In the genomic region with DNA sequence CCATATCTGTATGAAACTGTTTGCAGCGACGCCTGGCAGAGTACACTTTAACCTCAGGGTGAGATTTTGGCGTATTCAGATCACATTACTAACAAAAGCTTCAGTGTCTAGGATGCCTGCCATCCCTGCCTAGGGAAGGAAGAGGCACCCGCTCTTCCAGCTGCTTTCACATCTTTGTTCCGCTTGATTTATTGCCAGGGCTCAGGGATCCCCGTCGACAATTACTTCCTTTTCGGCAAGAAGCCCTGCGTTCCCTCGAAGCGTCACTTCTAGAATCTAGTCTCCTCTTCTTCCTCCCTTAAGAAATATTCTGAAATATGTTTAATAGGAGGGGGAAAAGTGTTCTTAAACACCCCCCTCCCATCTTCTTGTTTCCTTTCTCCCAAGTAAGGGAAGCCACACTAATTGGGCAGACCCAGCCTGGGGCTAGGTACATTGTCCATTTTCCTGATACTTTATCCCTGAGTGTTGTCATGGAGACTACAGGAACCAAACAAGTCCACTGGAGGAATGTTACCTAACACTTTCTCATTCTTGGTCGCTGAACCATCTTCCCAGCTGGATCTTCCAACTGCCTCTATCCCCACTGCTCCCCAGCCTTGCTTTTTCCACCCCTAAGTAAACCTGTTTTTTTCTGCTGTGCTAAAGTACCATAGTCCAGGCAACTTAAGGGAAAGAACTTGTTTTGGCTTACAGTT, we compare ENCODE assay signal across 8 mouse cellular contexts. TPM values are rescaled to one million over a fixed set of nuclear protein-coding genes. Genes with fewer than 3 reads are reported as not detected.
DNase-seq lines count a peak whose midpoint lies in the region; ATAC-seq and TF ChIP-seq lines count a peak whose summit lies in the region.

No protein-coding gene starts in this region.

- ATAC-seq in lung, embryonic 15.5 days (ENCODE audit: borderline replicate concordance, extremely low read depth, low FRiP score, low TSS enrichment) = 0 out of 2 replicates have a peak, but pooled peaks have one; percentile 17
- no peak for ATAC-seq in embryonic facial prominence, embryonic 13.5 days (ENCODE audit: insufficient number of reproducible peaks, insufficient read depth, low FRiP score, low TSS enrichment, low read depth)
- ATAC-seq in liver, embryonic 14.5 days (ENCODE audit: insufficient read depth) = no peak
- ATAC-seq in inflammation-experienced regulatory T-cells, adult 6 months = no peak

- H3K9ac ChIP-seq in lung, embryonic 15.5 days = no peak overlapping the region
- H3K9ac ChIP-seq in embryonic facial prominence, embryonic 13.5 days = peak overlapping the region; percentile 11; the same call in 1 of the 2 replicates
- H3K9ac ChIP-seq in liver, embryonic 14.5 days (replicated peaks) = no peak overlapping the region

- no peaks in the 10 kb centered on the region for H3K27me3 ChIP-seq in lung, embryonic 15.5 days
- no peaks in the 10 kb centered on the region for H3K27me3 ChIP-seq in embryonic facial prominence, embryonic 13.5 days
- H3K27me3 ChIP-seq in liver, embryonic 14.5 days (ENCODE audit: control insufficient read depth, insufficient read depth, low read length) = no peaks in the 10 kb centered on the region

- intact Hi-C loops in heart, postnatal 10 days (cut with DNase I) = loop anchor here (1.0 to 5.0 kb wide), 3 partner anchors 345 to 537 kb away; a partner anchor contains a TSS

- TF ChIP-seq POLR2A in lung, adult 2 months (IDR thresholded peaks at IDR 0.05; ENCODE audit: borderline replicate concordance, extremely low read depth, low read depth, low read length) = no peak

- peak overlapping the region; percentile 45 for H3K4me2 ChIP-seq in lung, embryonic 15.5 days
- H3K4me2 ChIP-seq in embryonic facial prominence, embryonic 13.5 days = peak overlapping the region; percentile 56
- peak overlapping the region; percentile 24; the same call in 1 of the 2 replicates for H3K4me2 ChIP-seq in liver, embryonic 14.5 days (ENCODE audit: low read depth)

- TF ChIP-seq EP300 in liver, embryonic 14.5 days (IDR thresholded peaks at IDR 0.05; ENCODE audit: low read depth) = no peak

- no peaks in the 10 kb centered on the region for H3K36me3 ChIP-seq in lung, embryonic 15.5 days
- no peaks in the 10 kb centered on the region for H3K36me3 ChIP-seq in embryonic facial prominence, embryonic 13.5 days
- H3K36me3 ChIP-seq in liver, embryonic 14.5 days (replicated peaks; ENCODE audit: control insufficient read depth, insufficient read depth, low read depth) = no peaks in the 10 kb centered on the region

- WGBS in lung, embryonic 15.5 days = 16% methylated on average over 12 of the region's 12 CpGs
- WGBS in lung, adult 2 months = 15% methylated on average over 12 of the region's 12 CpGs
- WGBS in embryonic facial prominence, embryonic 13.5 days = 2% methylated on average over 12 of the region's 12 CpGs
- WGBS in liver, embryonic 14.5 days (ENCODE audit: insufficient replicate concordance) = 7% methylated on average over 12 of the region's 12 CpGs

- no peak overlapping the region for H3K4me3 ChIP-seq in lung, embryonic 15.5 days
- H3K4me3 ChIP-seq in lung, adult 2 months (replicated peaks; ENCODE audit: extremely low read depth, low read depth, low read length) = no peak overlapping the region
- peak overlapping the region; percentile 5; the same call in 1 of the 2 replicates for H3K4me3 ChIP-seq in embryonic facial prominence, embryonic 13.5 days
- no peak overlapping the region for H3K4me3 ChIP-seq in liver, embryonic 14.5 days (ENCODE audit: insufficient read depth in 1 of 2, low read depth in 2 of 2, low read length in 2 of 2)

- DNase-seq in lung, adult 2 months = no peak
- peak; percentile 52 to 57 for DNase-seq in heart, postnatal 10 days
- no peak for DNase-seq in liver, embryonic 14.5 days (ENCODE audit: low read depth in 3 of 3, low spot score in 3 of 3)
- DNase-seq in spleen, adult 18-20 months = no peak
- no peak for DNase-seq in cerebellum, adult 11 months

- H3K9me3 ChIP-seq in lung, embryonic 15.5 days = no peaks in the 10 kb centered on the region
- no peaks in the 10 kb centered on the region for H3K9me3 ChIP-seq in embryonic facial prominence, embryonic 13.5 days
- H3K9me3 ChIP-seq in liver, embryonic 14.5 days (ENCODE audit: control insufficient read depth, low read length) = no peaks in the 10 kb centered on the region

- H3K27ac ChIP-seq in lung, embryonic 15.5 days = no peak overlapping the region
- peak overlapping the region; percentile 36; the same call in 1 of the 2 replicates for H3K27ac ChIP-seq in embryonic facial prominence, embryonic 13.5 days
- no peak overlapping the region for H3K27ac ChIP-seq in liver, embryonic 14.5 days

- peaks cover 11% of the 10 kb centered on the region for H3K4me1 ChIP-seq in lung, embryonic 15.5 days
- H3K4me1 ChIP-seq in lung, adult 2 months (ENCODE audit: control insufficient read depth, insufficient read depth, low read length) = no peaks in the 10 kb centered on the region; the same call in 1 of the 2 replicates
- peaks cover 20% of the 10 kb centered on the region for H3K4me1 ChIP-seq in embryonic facial prominence, embryonic 13.5 days
- H3K4me1 ChIP-seq in liver, embryonic 14.5 days (replicated peaks; ENCODE audit: control insufficient read depth in 2 of 2, insufficient read depth in 2 of 2, low read length in 1 of 2) = no peaks in the 10 kb centered on the region

- no peak for TF ChIP-seq CTCF in lung, adult 2 months (IDR thresholded peaks at IDR 0.05; ENCODE audit: insufficient read depth, low read length)
- no peak for TF ChIP-seq CTCF in liver, embryonic 14.5 days (IDR thresholded peaks at IDR 0.05; ENCODE audit: low read depth)

RNA-seq across cellular contexts. Expression of a gene that starts 23.0 kb away (rescaled TPM):
- polyA plus RNA-seq in lung, embryonic 15.5 days (2015; fragmentation: Nextera tagmentation; extraction: Ambion mirVana) = 32.4 and 36.3 TPM in 2 replicates
- polyA plus RNA-seq in lung, adult 2 months (2012; rRNA removed) = 3.0 and 4.5 TPM in 2 replicates
- polyA plus RNA-seq in embryonic facial prominence, embryonic 13.5 days (2015; fragmentation: Nextera tagmentation; extraction: Ambion mirVana) = 27.0 and 33.9 TPM in 2 replicates
- total RNA-seq in heart, postnatal 10 days (2021) = 10 to 100 TPM in 1 of 2 experiments, 1 to 10 TPM in 1; 8.1 to 11.8 TPM
- polyA plus RNA-seq in liver, embryonic 14.5 days (2012; rRNA removed) = 5.8 and 9.2 TPM in 2 replicates
- 9.9 and 11.4 TPM in 2 replicates for polyA plus RNA-seq in liver, embryonic 14.5 days (2014; fragmentation: Nextera tagmentation; extraction: Ambion mirVana)
- 10 to 100 TPM; 21.2 to 28.2 (median 22.6) TPM for polyA plus RNA-seq in inflammation-experienced regulatory T-cells, adult 6 months (2017; shearing (Covaris generic))

RNA-seq across cellular contexts. Expression of a gene that starts 23.8 kb away (rescaled TPM):
- 17.2 and 17.8 TPM in 2 replicates for polyA plus RNA-seq in lung, embryonic 15.5 days (2015; fragmentation: Nextera tagmentation; extraction: Ambion mirVana)
- 4.6 and 4.7 TPM in 2 replicates for polyA plus RNA-seq in lung, adult 2 months (2012; rRNA removed)
- polyA plus RNA-seq in embryonic facial prominence, embryonic 13.5 days (2015; fragmentation: Nextera tagmentation; extraction: Ambion mirVana) = 17.5 and 18.4 TPM in 2 replicates
- 10 to 100 TPM; 11.7 to 11.9 TPM for total RNA-seq in heart, postnatal 10 days (2021)
- 2.7 and 4.5 TPM in 2 replicates for polyA plus RNA-seq in liver, embryonic 14.5 days (2012; rRNA removed)
- polyA plus RNA-seq in liver, embryonic 14.5 days (2014; fragmentation: Nextera tagmentation; extraction: Ambion mirVana) = 7.9 and 8.4 TPM in 2 replicates
- polyA plus RNA-seq in inflammation-experienced regulatory T-cells, adult 6 months (2017; shearing (Covaris generic)) = 1 to 10 TPM; 7.9 to 8.7 (median 8.4) TPM

RNA-seq across cellular contexts. Expression of a gene that starts 52.5 kb away (rescaled TPM):
- polyA plus RNA-seq in lung, embryonic 15.5 days (2015; fragmentation: Nextera tagmentation; extraction: Ambion mirVana) = 13.4 and 14.9 TPM in 2 replicates
- polyA plus RNA-seq in lung, adult 2 months (2012; rRNA removed) = 6.8 and 16.0 TPM in 2 replicates
- 15.0 and 16.5 TPM in 2 replicates for polyA plus RNA-seq in embryonic facial prominence, embryonic 13.5 days (2015; fragmentation: Nextera tagmentation; extraction: Ambion mirVana)
- 1 to 10 TPM; 3.1 to 4.7 TPM for total RNA-seq in heart, postnatal 10 days (2021)
- polyA plus RNA-seq in liver, embryonic 14.5 days (2012; rRNA removed) = 2.9 and 4.3 TPM in 2 replicates
- 8.2 and 9.3 TPM in 2 replicates for polyA plus RNA-seq in liver, embryonic 14.5 days (2014; fragmentation: Nextera tagmentation; extraction: Ambion mirVana)
- 1 to 10 TPM; 2.0 to 6.0 (median 3.3) TPM for polyA plus RNA-seq in inflammation-experienced regulatory T-cells, adult 6 months (2017; shearing (Covaris generic))

Comparison
In these comparisons a context has a peak if more than half of its experiments do, and no peak if none do; other contexts are left out.
1. DNase-seq: peak in heart, postnatal 10 days (2 of 2); none in lung, adult 2 months (single experiment), liver, embryonic 14.5 days (0 of 3), spleen, adult 18-20 months (0 of 2) and cerebellum, adult 11 months (single experiment).
2. Peak in every context shown above with its lines, with median percentiles within 50 percentile points of each other: H3K4me2 ChIP-seq.